Mouse (Mus musculus) hindbrain, postnatal 0 days (tissue): ENCODE data around the gene Tmem242. TPM values are rescaled to one million over a fixed set of nuclear protein-coding genes. Genes with fewer than 3 reads are reported as not detected.
A peak's percentile ranks its signal among the peaks of the same experiment; 100 is the strongest.

Source experiments
- ATAC-seq: fragments of 200-750 bp; cut with Nextera tagmentation; 2 replicates; pipeline ENCODE4 v1.8.0; 2017; ENCODE audit warnings: mild to moderate bottlenecking, moderate TSS enrichment, moderate library complexity
- DNase-seq: peaks from one replicate; pipeline ENCODE4 v3.0.0-alpha.2; 2015; ENCODE audit warnings: low spot score
- H3K27ac ChIP-seq: fragments of 300-500 bp; sonication (generic); 2 replicates; pipeline ENCODE4 v1.5.1; 2014; ENCODE audit warnings: mild to moderate bottlenecking
- H3K27me3 ChIP-seq: fragments of 300-500 bp; sonication (generic); 2 replicates; pipeline ENCODE4 v1.6.1; 2014; ENCODE audit warnings: low read length, mixed read lengths; ENCODE audit not compliant: insufficient read depth
- H3K36me3 ChIP-seq: fragments of 300-500 bp; sonication (generic); 2 replicates; pipeline ENCODE4 v1.6.1; 2014; ENCODE audit warnings: low read length, mixed read lengths; ENCODE audit not compliant: insufficient read depth
- H3K4me1 ChIP-seq: fragments of 300-500 bp; sonication (generic); 2 replicates; pipeline ENCODE4 v1.6.1; 2014; ENCODE audit warnings: antibody characterized with exemption, low read length, mixed read lengths; ENCODE audit not compliant: insufficient read depth
- H3K4me2 ChIP-seq: fragments of 300-500 bp; sonication (generic); 2 replicates; pipeline ENCODE4 v1.6.1; 2014; ENCODE audit warnings: low read depth, mild to moderate bottlenecking, low read length, moderate library complexity, mixed read lengths
- H3K4me3 ChIP-seq: fragments of 300-500 bp; sonication (generic); 2 replicates; pipeline ENCODE4 v1.5.1; 2014; ENCODE audit warnings: low read length
- H3K9ac ChIP-seq: fragments of 300-500 bp; sonication (generic); replicated peaks from 2 replicates; pipeline ENCODE4 v1.6.1; 2014; ENCODE audit warnings: mild to moderate bottlenecking, low read length, moderate library complexity, mixed read lengths
- H3K9me3 ChIP-seq: fragments of 300-500 bp; sonication (generic); 2 replicates; pipeline ENCODE4 v1.6.1; 2016; ENCODE audit warnings: low read length, mixed read lengths
- CTCF ChIP-seq: IDR thresholded peaks from 2 replicates; pipeline ENCODE4 v1.5.1; 2016; ENCODE audit warnings: antibody characterized with exemption, control low read depth, low read depth
- WGBS: fragments of 180-500 bp; shearing (Covaris S2); extraction: QIAGEN DNeasy Blood & Tissue Kit; methylation state at CpG from one replicate; pipeline ENCODE4 v1.1.7; 2014; 5-methylcytosine and 5-hydroxymethylcytosine counted together
- polyA plus RNA-seq: library from polyadenylated mRNA; unstranded; fragments of >200 nt; fragmentation: Nextera tagmentation; extraction: Ambion mirVana; gene quantifications from 2 replicates; pipeline ENCODE4 v1.2.1, GENCODE M21; 2015
- total RNA-seq: library from RNA; depleted of rRNA; stranded (reverse); fragments of >200 nt; gene quantifications from 2 replicates; pipeline ENCODE4 v1.2.3, GENCODE M21; 2014

The Tmem242 gene
- total and polyA plus RNA-seq, 2 experiments from 2014 or later = 57.0 to 134 TPM

DNA sequence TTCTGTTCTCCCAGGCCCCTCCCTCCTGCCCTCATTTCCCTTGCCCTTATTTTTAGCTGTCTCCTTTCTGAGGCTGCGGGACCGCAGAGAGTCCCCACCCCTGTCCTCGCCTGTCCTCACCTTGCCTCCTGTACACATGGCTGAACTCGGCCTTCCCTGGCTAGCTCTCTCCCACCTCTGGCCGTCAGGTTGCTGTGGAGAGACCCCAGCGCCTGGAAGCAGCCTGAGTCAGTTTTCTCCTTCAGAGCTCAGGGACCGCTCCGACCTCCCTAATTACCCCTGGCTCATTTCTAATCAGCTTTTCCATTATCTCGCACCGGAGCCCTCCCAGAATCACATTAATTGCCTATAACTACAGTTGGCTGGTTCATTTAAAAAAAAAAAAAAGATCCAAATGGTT lies 49.4 kb downstream of the Tmem242 start:
- 0 out of 2 replicates have a peak, but pooled peaks have one; percentile 18 for ATAC-seq

DNA sequence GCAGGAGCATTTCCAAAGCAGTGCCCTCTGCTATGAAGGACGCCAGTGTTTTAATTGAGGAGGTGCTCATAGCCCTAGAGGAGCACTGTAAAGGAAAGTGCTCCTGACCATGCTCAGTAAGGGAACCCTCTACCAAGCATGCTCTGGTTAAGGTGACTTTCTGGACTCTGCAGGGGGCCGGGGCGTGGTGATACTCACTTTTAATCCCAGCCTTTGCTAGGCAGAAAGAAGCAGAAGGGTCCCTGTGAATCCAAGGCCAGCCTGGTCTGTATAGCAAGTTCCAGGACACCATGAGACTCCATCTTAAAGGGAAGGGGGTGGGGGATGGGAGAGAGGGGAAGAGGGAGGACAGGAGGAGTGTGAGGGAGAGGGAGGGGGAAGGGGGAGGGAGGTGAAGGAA lies 51.7 kb downstream of the Tmem242 start:
- WGBS = 79% methylated on average over 3 of the region's 3 CpGs

More for the DNA sequence above, 49.4 kb downstream of the Tmem242 start:
- WGBS = 50% methylated on average over 10 of the region's 10 CpGs
- Histone ChIP-seq H3K4me3 (no peak overlapping the region), H3K36me3 (no peaks in the 10 kb centered on the region), H3K27ac (0 out of 2 replicates have a peak overlapping the region, but pooled peaks have one; percentile 36), H3K27me3 (no peaks in the 10 kb centered on the region), H3K9me3 (no peaks in the 10 kb centered on the region), H3K9ac (no peak overlapping the region), H3K4me2 (no peak overlapping the region), H3K4me1 (no peaks in the 10 kb centered on the region)
- peak; percentile 49 for DNase-seq
- TF ChIP-seq CTCF = no peak

DNA sequence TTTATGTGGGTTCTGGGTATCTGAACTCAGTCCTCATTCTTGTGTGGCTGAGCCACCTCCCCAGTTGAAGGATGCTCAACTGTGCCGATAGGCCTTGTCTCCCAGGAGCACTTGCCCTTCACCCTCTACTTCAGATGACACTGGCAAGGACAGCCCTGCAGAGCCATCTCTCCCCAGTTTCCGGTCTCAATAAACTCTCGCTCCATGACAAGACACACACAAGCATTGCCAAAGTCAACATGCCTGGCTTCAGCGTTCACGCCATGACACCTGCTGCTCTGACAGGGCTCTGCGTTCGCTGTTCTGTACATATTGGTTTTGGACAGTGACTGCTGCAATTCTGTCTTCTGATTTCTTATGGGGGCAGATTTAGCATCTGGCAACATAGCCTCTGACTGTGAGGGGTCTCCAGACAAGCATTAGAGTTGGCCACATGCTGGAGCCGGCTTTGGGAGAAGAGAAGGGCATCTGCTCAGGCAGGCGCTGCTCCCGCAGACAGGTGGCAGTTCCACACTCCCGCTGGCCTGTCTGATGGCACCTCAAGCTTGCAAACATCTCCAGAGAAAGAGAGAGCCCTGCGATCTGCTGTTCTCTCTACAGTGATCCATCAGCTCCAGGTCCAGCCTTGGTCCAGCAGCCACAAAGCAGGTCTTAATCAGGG lies 53.0 kb downstream of the Tmem242 start:
- H3K36me3 ChIP-seq = no peaks in the 10 kb centered on the region
- H3K9ac ChIP-seq = no peak overlapping the region
- WGBS = 59% methylated on average over 12 of the region's 12 CpGs
- no peak for ATAC-seq
- DNase-seq = peak; percentile 28
- H3K9me3 ChIP-seq = no peaks in the 10 kb centered on the region
- no peak overlapping the region for H3K4me3 ChIP-seq
- no peak for TF ChIP-seq CTCF
- no peaks in the 10 kb centered on the region for H3K27me3 ChIP-seq
- no peaks in the 10 kb centered on the region for H3K4me1 ChIP-seq
- no peak overlapping the region for H3K4me2 ChIP-seq
- no peak overlapping the region for H3K27ac ChIP-seq

More for the DNA sequence above, 51.7 kb downstream of the Tmem242 start:
- DNase-seq (no peak), ATAC-seq (no peak)
- Histone ChIP-seq H3K9me3 (no peaks in the 10 kb centered on the region), H3K4me2 (no peak overlapping the region), H3K36me3 (no peaks in the 10 kb centered on the region), H3K4me3 (no peak overlapping the region), H3K4me1 (no peaks in the 10 kb centered on the region), H3K27ac (no peak overlapping the region), H3K27me3 (no peaks in the 10 kb centered on the region), H3K9ac (no peak overlapping the region)
- no peak for TF ChIP-seq CTCF

DNA sequence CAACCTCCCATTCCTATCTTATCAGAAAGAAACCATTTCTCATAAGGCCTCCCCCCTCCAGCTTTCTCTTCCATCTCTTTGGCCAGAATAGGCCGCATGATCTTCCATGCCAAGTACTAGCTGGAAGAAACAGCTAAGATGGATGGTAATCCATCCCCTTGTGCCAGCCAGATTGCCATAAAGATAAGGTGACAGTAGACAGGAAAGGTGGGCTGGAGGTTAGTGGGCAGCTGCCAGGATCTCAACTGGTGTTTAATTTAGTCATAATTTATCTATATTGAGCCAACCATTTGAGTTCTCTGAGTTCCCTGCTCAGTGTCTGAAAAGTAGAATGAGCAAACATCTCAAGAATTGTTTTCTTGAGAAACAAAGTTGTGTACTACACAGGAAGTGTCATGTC lies 54.4 kb downstream of the Tmem242 start:
- H3K27me3 ChIP-seq = no peaks in the 10 kb centered on the region
- ATAC-seq = no peak
- H3K27ac ChIP-seq = no peak overlapping the region
- no peak overlapping the region for H3K4me3 ChIP-seq
- no peaks in the 10 kb centered on the region for H3K9me3 ChIP-seq
- H3K4me1 ChIP-seq = no peaks in the 10 kb centered on the region
- 95% methylated on average over 1 of the region's 1 CpGs for WGBS
- H3K9ac ChIP-seq = no peak overlapping the region
- H3K4me2 ChIP-seq = no peak overlapping the region
- no peaks in the 10 kb centered on the region for H3K36me3 ChIP-seq
- no peak for DNase-seq
- no peak for TF ChIP-seq CTCF

- no peaks in the 10 kb centered on the region for H3K36me3 ChIP-seq
- H3K9me3 ChIP-seq = no peaks in the 10 kb centered on the region
- no peak overlapping the region for H3K9ac ChIP-seq
- 31% methylated on average over 7 of the region's 7 CpGs for WGBS
- TF ChIP-seq CTCF = no peak
- no peak overlapping the region for H3K4me2 ChIP-seq
- H3K27ac ChIP-seq = no peak overlapping the region
- H3K27me3 ChIP-seq = no peaks in the 10 kb centered on the region
- H3K4me3 ChIP-seq = no peak overlapping the region
- no peak for DNase-seq
- no peaks in the 10 kb centered on the region for H3K4me1 ChIP-seq
- no peak for ATAC-seq
Observed at GRCm38 (mm10) chr17:5377930-5378310, 62.1 kb downstream of the Tmem242 start.

GRCm38 (mm10) chr17:5377151-5377929 lies 62.7 kb downstream of the Tmem242 start:
- Histone ChIP-seq H3K9me3 (no peaks in the 10 kb centered on the region), H3K4me3 (no peak overlapping the region), H3K27ac (no peak overlapping the region), H3K4me1 (no peaks in the 10 kb centered on the region), H3K36me3 (no peaks in the 10 kb centered on the region), H3K4me2 (no peak overlapping the region), H3K9ac (no peak overlapping the region), H3K27me3 (no peaks in the 10 kb centered on the region)
- ATAC-seq = no peak
- WGBS = 17% methylated on average over 11 of the region's 11 CpGs
- no peak for DNase-seq
- no peak for TF ChIP-seq CTCF

DNA sequence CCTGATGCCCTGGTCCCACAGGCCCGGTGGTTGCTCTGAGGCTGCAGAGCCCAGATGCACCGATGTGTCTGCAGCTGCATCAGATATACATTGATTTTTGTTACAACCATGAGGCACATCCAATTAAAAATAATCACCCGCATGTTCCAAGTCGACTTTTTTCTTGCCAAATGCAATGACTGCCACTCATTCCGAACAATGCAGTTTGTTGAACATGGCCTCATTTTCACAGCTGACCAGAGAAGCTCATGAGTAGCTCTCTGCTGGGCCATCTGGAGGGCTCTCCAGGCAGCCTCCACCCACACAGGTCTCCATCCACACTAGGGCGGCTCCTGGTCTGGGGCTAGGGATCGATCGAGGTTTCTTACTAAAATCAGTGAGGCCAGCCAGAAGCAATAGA lies 67.1 kb downstream of the Tmem242 start:
- DNase-seq (no peak), ATAC-seq (no peak)
- H3K4me3 ChIP-seq = no peak overlapping the region
- 67% methylated on average over 8 of the region's 8 CpGs for WGBS
- no peaks in the 10 kb centered on the region for H3K27me3 ChIP-seq
- no peaks in the 10 kb centered on the region for H3K4me1 ChIP-seq
- TF ChIP-seq CTCF = no peak
- H3K27ac ChIP-seq = no peak overlapping the region
- H3K4me2 ChIP-seq = no peak overlapping the region
- no peaks in the 10 kb centered on the region for H3K9me3 ChIP-seq
- no peaks in the 10 kb centered on the region for H3K36me3 ChIP-seq
- H3K9ac ChIP-seq = no peak overlapping the region
